Mouse (Mus musculus) hindbrain, embryonic 16.5 days (tissue): ENCODE measurements around the gene 3110040N11Rik. TPM values are rescaled to one million over a fixed set of nuclear protein-coding genes. Genes with fewer than 3 reads are reported as not detected.
"Not testable (repeated sequence)": the region's sequence is repeated elsewhere in the genome, so short reads cannot be mapped to it uniquely, and the experiment has no call there.

Experiments used
- ATAC-seq: fragments of 200-750 bp; cut with Nextera tagmentation; 2 replicates; pipeline ENCODE4 v1.8.0; 2017; ENCODE audit warnings: moderate TSS enrichment, moderate library complexity
- H3K27ac ChIP-seq: fragments of 300-500 bp; sonication (generic); 2 replicates; pipeline ENCODE4 v1.5.1; 2014; ENCODE audit warnings: low read depth, mild to moderate bottlenecking, control low read depth, low read length, moderate library complexity
- H3K27me3 ChIP-seq: fragments of 300-500 bp; sonication (generic); replicated peaks from 2 replicates; pipeline ENCODE4 v1.6.1; 2014; ENCODE audit warnings: low read length; ENCODE audit not compliant: control insufficient read depth, insufficient read depth
- H3K36me3 ChIP-seq: fragments of 300-500 bp; sonication (generic); 2 replicates; pipeline ENCODE4 v1.6.1; 2014; ENCODE audit warnings: mild to moderate bottlenecking, low read length, moderate library complexity, mixed read lengths; ENCODE audit not compliant: control insufficient read depth, insufficient read depth
- H3K4me1 ChIP-seq: fragments of 300-500 bp; sonication (generic); 2 replicates; pipeline ENCODE4 v1.6.1; 2014; ENCODE audit warnings: low read depth, low read length; ENCODE audit not compliant: control insufficient read depth, insufficient read depth
- H3K4me2 ChIP-seq: fragments of 300-500 bp; sonication (generic); 2 replicates; pipeline ENCODE4 v1.6.1; 2014; ENCODE audit warnings: mild to moderate bottlenecking, low read length, control low read depth, moderate library complexity
- H3K4me3 ChIP-seq: fragments of 300-500 bp; sonication (generic); 2 replicates; pipeline ENCODE4 v1.5.1; 2014; ENCODE audit warnings: mild to moderate bottlenecking, low read length, control low read depth, moderate library complexity
- H3K9ac ChIP-seq: fragments of 300-500 bp; sonication (generic); 2 replicates; pipeline ENCODE4 v1.6.1; 2014; ENCODE audit warnings: low read depth, mild to moderate bottlenecking, control low read depth, low read length, moderate library complexity
- H3K9me3 ChIP-seq: fragments of 300-500 bp; sonication (generic); 2 replicates; pipeline ENCODE4 v1.6.1; 2014; ENCODE audit warnings: mild to moderate bottlenecking, low read length, moderate library complexity; ENCODE audit not compliant: control insufficient read depth
- WGBS: fragments of 180-500 bp; shearing (Covaris S2); extraction: QIAGEN DNeasy Blood & Tissue Kit; methylation state at CpG from one replicate; pipeline ENCODE4 v1.1.7; 2014; 5-methylcytosine and 5-hydroxymethylcytosine counted together
- polyA plus RNA-seq: library from polyadenylated mRNA; unstranded; fragments of >200 nt; fragmentation: Nextera tagmentation; extraction: Ambion mirVana; gene quantifications from 2 replicates; pipeline ENCODE4 v1.2.1, GENCODE M21; 2015

Gene 3110040N11Rik
- 48.8 and 50.3 TPM in 2 replicates for polyA plus RNA-seq

DNA sequence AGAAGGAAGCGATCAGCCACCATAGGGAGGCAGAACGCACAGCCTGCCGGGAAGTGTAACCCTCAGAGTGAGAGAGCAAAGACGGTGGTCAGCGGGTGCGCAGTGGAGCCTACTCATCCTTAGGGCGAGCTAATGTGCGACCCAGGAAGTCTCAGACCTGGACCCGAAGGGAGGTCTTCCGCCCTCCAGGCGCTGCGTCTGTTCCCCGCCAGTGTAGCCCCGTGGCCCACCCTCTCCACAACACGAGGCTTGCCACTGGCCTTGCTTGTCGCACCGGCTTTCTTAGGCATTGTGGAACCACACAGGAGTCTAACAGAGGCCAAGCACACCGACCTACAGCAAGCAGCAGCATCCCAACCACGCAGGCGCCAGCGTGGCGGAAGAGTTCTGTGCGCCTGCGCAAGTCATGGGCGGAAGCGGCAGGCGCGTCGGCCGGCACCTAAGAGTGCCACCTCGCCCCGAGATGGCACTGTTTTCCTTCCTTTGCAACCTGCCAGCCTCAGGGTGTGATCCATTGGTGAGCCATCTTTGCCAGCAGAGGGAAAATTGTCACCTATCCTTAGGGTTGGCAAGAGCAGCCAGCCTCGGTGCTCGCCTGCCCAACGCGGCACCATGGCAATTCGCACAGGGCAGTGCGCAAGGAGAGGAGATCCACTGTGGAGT, at the start of gene 3110040N11Rik:
Gene 3110040N11Rik, minus strand, starts transcription at position 384 of the 663 bp plus-strand sequence.
- Histone ChIP-seq H3K4me1 (peaks cover 12% of the 10 kb centered on the region), H3K9me3 (no peaks in the 10 kb centered on the region), H3K27ac (peak within 1 kb of the TSS; percentile 99), H3K27me3 (no peaks in the 10 kb centered on the region), H3K36me3 (peaks cover 2% of the 10 kb centered on the region; the same call in 1 of the 2 replicates), H3K9ac (peak within 1 kb of the TSS; percentile 87), H3K4me2 (peak within 1 kb of the TSS; percentile 85), H3K4me3 (peak within 1 kb of the TSS; percentile 72)
- 0% methylated on average over 37 of the region's 38 CpGs for WGBS
- peak; percentile 97 for ATAC-seq

DNA sequence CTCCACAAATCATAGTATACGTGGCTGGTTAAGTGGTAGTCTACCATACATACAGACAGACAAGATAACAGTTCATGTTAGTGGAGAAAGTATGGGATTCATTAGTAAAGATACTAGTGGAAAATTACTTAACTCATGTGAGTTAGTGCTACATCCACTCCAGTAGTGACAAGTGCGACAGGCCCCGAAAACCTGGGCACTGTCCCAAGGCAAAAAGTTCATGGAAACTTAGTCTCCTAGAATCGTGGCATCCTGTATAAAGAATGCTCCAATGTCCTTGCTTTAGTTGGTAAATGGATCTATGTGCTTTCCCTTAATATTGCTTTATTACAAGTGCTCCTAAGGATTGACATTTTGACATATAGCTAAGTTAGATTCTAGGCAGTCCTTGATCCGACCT, 48.5 kb upstream of the 3110040N11Rik start:
- not testable (repeated sequence) for H3K9me3 ChIP-seq, H3K27ac ChIP-seq, H3K36me3 ChIP-seq, H3K4me1 ChIP-seq, H3K27me3 ChIP-seq, H3K4me3 ChIP-seq, H3K4me2 ChIP-seq, H3K9ac ChIP-seq, ATAC-seq
- whole genome bisulfite sequencing, result 90% methylated on average over 5 of the region's 5 CpGs

DNA sequence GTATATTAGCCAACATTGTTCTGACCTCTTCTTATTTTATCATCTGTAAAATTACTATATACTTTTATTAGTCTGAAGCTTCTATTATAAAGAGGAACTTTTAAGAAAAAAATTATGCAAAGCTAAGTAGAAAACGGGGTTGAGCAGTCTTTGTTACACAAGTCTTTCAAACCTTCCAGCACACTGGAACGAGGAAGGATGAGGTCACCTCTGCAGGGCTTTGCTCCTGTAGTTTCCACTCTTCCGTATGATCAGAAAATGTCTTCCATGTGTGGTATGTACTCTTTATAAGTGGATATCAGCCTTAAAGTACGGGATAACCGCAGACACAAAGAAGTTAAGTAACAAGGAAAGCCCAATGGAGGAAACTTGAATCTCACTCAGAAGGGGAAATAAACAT, 46.2 kb upstream of the 3110040N11Rik start:
- Histone ChIP-seq H3K27me3 (no peaks in the 10 kb centered on the region), H3K9me3 (no peaks in the 10 kb centered on the region), H3K27ac (no peak overlapping the region), H3K9ac (no peak overlapping the region), H3K4me1 (no peaks in the 10 kb centered on the region), H3K36me3 (no peaks in the 10 kb centered on the region), H3K4me3 (no peak overlapping the region), H3K4me2 (no peak overlapping the region)
- WGBS, result 87% methylated on average over 5 of the region's 5 CpGs
- no peak for ATAC-seq

DNA sequence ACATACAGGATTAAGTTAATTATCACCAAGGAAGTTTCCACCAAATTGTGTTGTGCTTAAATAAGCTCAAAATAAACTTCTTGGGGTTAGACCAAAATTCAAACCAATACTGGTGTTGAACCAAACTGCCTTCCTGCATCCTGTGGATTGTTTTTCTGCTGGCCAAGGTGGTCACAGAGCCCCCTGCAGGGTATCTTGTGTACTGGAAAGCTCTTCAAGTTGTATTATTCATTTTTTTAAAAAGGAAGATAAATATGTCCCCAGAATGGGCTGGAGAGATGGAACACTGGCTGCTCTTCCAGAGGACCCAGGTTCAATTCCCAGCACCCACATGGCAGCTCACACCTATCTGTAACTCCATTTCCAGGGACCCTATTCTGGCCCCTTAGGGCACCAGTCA, 45.6 kb upstream of the 3110040N11Rik start:
- no peaks in the 10 kb centered on the region for H3K4me1 ChIP-seq
- no peak overlapping the region for H3K4me2 ChIP-seq
- no peaks in the 10 kb centered on the region for H3K9me3 ChIP-seq
- no peak overlapping the region for H3K27ac ChIP-seq
- H3K36me3 ChIP-seq, result no peaks in the 10 kb centered on the region
- no peaks in the 10 kb centered on the region for H3K27me3 ChIP-seq
- no peak overlapping the region for H3K9ac ChIP-seq
- no peak for ATAC-seq
- no peak overlapping the region for H3K4me3 ChIP-seq

DNA sequence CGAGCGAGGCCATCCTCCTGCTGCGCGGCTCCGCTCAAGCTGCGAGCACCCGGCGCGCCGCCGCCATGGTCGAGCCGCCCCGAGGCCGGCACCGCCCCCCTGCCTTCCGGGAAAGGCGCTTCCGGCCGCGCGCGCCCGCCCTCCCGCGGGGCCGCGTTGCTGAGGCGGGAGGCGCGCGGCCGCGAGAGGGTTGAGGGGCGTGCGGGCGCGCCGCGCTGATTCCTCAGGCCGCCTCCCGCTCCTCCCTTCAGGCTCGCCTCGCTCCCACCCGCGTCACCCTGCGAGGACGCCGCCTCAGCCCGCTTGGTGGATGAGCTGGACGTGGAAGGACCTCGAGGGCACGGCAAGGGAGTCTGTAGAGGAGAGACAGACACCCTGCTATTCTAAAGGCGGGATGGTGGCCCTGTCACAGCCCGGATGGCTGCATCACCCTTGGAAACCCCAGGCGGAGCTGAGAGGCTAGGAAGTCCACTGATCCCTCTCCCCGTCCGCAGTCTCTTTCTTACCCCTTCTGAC, 40.2 kb upstream of the 3110040N11Rik start, which contains the start of gene Btbd1:
Gene Btbd1, minus strand, starts transcription at position 53 of the 516 bp plus-strand sequence.
- H3K9me3 ChIP-seq, result no peaks in the 10 kb centered on the region
- peaks cover 30% of the 10 kb centered on the region for H3K4me1 ChIP-seq
- H3K27me3 ChIP-seq, result no peaks in the 10 kb centered on the region
- H3K4me2 ChIP-seq, result peak within 1 kb of the TSS; percentile 86
- under 1% methylated on average over 36 of the region's 58 CpGs for WGBS
- ATAC-seq, result peak; percentile 92
- H3K9ac ChIP-seq, result peak within 1 kb of the TSS; percentile 93
- peak within 1 kb of the TSS; percentile 98 for H3K27ac ChIP-seq
- H3K4me3 ChIP-seq, result peak within 1 kb of the TSS; percentile 86
- no peaks in the 10 kb centered on the region for H3K36me3 ChIP-seq

DNA sequence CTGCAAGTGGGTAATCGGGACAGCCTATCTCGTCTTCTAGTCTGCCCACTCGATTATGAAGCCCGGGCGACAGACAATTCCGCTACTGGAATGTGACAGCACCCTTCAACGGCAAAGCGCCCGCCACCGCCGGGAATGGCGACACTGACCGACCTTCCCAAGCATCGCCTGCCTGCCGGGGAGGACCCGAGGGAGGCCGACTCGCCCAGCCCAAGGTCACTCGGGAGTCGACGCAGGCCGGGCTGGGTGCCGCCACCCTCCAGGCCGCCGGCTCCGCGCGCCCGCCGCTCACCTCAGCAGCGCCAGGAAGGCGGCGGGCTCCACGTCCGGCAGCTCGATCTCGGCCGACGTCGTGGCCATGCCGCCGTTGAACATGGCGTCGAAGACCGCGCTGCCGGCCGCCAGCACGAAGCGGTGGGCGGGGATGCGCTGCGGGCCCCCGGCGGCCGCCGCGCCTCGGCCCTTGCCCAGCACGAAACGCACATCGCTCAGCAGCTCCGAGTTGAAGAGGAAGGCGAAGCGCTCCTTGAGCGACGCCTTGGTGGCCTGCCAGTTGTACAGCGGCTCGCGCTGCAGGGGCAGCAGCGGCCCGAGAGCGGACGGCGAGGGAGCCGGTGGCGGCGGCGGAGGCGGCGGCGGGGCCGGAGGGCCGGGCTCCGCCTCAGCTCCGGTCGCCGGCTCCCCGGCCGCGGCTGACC, 39.6 kb upstream of the 3110040N11Rik start:
- Histone ChIP-seq H3K36me3 (no peaks in the 10 kb centered on the region), H3K4me1 (peaks cover 30% of the 10 kb centered on the region), H3K27ac (peak overlapping the region; percentile 98), H3K4me3 (peak overlapping the region; percentile 86), H3K9me3 (no peaks in the 10 kb centered on the region), H3K4me2 (peak overlapping the region; percentile 86), H3K9ac (peak overlapping the region; percentile 93), H3K27me3 (no peaks in the 10 kb centered on the region)
- under 1% methylated on average over 65 of the region's 91 CpGs for WGBS
- peak; percentile 80 for ATAC-seq

DNA sequence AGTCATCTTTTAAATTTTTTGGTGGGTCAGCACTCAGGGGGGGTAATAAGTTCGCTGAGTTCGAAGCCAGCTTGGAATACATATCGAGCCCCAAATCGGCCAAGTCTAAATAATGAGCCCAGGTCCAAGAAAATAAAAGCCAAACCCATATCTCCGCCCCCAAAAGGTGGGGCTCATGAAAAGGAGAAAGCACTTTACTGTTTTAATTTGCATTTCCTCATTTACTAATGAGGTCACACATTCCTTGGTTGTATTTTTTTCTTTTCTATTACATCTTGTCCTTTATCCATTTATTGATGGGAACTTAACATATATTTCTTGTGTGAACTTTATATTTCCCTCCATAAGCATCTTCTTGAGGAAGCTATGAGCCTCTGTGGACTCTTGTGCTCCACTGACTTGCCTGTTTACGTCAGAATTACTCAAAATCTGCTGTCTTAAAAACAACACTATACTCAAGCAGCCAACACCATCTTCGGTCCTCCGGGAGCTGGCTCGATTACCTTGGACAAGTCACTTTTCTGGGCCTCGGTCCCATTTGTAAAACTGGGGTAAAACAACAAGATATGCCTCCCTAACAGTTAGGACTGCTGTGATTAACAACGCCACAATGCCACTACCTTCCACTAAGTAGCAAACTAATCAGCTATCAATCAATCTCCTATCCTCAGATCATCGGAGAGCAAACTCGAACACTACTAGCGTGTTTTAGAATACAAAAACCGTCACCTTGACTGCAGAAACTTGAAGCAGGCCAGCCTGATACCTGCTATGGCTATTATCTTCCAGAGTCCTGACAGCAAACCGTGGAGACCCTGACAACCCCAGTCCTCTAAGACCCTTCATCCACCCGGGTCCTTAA, 38.8 kb upstream of the 3110040N11Rik start:
- Histone ChIP-seq H3K4me1 (peaks cover 30% of the 10 kb centered on the region), H3K27ac (peak overlapping the region; percentile 98), H3K9me3 (no peaks in the 10 kb centered on the region), H3K36me3 (no peaks in the 10 kb centered on the region), H3K4me2 (peak overlapping the region; percentile 86), H3K9ac (peak overlapping the region; percentile 93), H3K4me3 (peak overlapping the region; percentile 86), H3K27me3 (no peaks in the 10 kb centered on the region)
- WGBS, result 25% methylated on average over 17 of the region's 17 CpGs
- 0 out of 2 replicates have a peak, but pooled peaks have one; percentile 4 for ATAC-seq

DNA sequence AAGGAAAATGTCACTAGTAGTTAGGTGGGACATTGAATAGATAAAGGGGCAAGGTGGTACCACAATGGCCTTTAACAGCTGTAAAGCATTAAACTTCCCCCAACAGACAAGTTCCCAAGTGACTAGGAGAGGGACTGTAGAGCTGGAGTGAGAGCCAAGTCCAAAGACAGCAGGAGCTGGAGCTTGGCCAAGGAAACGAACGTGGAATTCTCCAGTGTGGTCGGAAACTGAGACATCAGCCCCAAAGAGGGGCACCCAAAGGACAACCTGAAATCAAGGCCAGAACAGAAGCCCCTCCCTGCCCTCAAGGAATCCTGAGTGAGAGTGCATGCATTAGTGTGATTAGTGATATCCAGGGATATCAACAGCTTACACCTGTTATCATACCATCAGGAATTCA, 36.1 kb upstream of the 3110040N11Rik start:
- Histone ChIP-seq H3K36me3 (no peaks in the 10 kb centered on the region), H3K4me2 (peak overlapping the region; percentile 32), H3K4me1 (peaks cover 30% of the 10 kb centered on the region), H3K9me3 (no peaks in the 10 kb centered on the region), H3K9ac (no peak overlapping the region), H3K27ac (no peak overlapping the region), H3K4me3 (no peak overlapping the region), H3K27me3 (no peaks in the 10 kb centered on the region)
- 37% methylated on average over 3 of the region's 3 CpGs for WGBS
- no peak for ATAC-seq
